Mouse (Mus musculus) neural tube, embryonic 10.5 days (tissue): ENCODE measurements around the gene Mcl1.
"Not testable (repeated sequence)": the region's sequence is repeated elsewhere in the genome, so short reads cannot be mapped to it uniquely, and the experiment has no call there.

Experiments
- DNase-seq: peaks from one replicate; pipeline ENCODE4 v3.0.0-alpha.2; 2017; ENCODE audit warnings: low spot score; ENCODE audit errors: extremely low spot score

Gene Mcl1

DNA sequence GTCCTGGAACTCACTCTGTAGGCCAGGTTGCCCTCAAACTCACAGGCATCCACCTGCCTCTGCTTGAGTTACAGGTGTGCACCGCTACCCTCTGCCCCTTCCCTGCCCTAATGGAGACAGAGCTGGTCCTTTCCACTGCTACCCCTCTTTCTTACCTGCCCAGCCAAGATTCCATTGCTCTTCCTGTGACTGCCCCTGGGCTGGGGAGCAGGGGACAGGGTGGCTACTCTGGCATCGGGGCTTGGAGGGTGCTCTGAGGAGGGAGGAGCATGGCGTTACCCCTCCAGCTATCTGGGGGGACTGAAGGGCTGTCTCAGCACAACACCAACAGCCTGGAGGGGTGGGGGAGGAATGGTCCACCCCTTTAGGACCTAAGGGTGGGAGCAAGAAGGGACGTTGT, 26.7 kb downstream of the Mcl1 start:
- DNase-seq: no peak

DNA sequence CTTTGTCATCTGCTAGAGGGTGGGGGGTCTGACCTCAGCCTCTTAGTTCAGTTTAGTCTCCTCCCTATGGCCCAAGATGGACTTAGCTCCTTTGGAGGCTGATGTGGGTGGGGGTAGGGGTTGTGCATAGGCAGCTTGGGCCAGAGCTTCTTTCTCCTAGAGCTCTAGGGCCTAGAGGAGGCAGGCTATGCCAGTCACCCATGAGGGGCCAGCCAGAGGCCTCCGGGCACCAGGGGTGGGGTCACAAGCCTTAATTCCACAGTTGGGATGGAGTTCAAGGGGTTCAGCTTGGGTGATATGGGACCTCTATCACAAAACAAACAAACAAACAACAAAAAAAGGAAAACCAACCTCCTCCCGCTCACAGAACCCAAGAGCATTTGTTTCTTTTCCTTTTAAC, 27.1 kb downstream of the Mcl1 start:
- DNase-seq: no peak

DNA sequence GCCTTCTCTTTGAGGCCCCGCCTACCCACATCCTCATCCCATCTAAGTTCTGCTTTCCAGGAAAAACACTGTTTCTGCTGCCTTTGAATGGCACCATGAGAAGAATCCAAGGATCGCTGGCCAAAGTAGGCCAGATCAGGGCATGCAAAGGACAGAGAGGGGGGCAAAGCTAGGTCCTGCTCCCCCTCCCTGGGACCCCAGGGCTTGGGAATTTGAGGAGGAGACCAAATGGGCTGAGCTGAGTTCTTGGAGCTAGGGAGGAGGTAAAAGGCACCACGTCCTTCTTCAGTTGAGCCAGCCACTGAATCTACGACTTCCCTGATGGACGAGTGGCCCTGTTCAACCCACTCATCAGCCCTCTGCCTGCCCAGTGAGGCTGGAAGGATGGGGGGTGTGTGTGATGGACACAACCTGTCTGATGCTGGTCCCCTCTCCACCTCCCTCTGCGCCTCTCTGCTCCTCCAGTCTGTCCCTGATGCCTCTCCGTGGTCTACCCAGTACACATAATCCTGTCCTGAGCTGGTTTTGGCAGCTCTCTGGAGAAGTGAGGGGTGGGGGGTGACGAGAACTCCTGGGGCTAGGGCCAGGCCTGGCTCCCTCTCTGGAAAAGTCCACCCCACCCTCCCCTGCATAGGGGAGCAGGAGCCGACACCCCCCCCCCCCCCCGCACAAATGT, 28.0 kb downstream of the Mcl1 start:
- DNase-seq: no peak

DNA sequence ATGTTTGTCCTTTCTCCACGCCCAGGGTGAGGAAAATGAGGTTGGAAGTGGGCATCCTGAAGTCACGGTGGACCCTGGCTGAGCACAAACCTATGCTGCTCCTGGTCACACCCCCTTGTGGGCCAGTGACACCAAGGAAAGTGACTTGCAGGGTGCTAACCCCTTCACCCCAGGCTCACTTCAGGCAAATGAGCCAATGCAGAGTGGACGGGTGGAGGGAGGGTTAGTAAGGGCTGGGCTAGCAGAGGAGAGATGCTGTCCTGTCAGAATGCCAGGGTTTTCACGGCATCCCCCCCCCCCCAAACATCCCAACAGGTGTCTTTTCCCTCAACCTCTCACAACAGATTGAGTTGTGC, 28.6 kb downstream of the Mcl1 start:
- DNase-seq: no peak

DNA sequence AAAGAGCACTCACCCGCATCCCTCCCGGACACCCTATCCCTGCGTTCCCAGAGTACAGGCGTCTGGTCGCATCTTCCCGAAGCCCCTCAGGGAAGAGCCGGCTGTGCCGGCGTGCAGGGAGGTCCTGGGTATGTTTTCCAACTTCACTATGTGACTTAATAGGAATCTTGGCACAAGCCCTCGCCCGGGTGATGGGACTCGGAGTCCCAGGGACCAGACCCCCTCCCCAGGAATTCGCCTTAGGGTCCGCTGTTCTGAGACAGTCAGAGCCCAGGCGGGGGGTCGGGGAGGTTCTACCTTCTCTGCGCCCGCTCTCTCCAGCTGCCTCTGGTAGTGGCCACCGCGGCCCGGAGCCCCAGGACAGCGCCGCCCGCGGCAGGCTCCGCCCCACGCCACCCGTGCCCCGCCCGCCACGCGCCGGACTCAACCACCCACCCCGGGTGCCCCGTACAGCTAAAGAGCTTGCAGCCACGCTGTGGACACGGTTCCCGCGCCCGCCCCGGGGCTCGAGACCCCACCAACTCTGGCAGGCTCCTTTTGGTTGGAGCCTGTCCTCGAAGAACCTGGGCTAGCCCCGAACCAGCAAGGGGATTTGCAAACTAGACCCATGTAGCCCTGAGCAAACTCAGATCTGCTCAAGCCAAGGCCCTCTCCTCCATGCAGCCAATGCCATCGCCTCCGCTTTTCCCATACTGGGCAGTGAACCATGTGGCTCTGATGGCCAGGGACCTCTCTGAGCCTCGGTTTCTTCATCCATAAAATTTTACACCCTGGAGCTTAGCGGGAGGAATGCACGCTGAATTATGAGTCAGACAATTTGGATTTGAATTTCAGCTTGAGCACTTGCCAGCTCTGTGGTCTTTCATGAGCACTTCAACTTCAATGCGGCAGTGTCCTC, 29.2 kb downstream of the Mcl1 start, which contains the start of gene Adamtsl4:
TSS of gene Adamtsl4 (minus strand) at position 394 of the 898 bp plus-strand sequence.
- peak; percentile 65 for DNase-seq

DNA sequence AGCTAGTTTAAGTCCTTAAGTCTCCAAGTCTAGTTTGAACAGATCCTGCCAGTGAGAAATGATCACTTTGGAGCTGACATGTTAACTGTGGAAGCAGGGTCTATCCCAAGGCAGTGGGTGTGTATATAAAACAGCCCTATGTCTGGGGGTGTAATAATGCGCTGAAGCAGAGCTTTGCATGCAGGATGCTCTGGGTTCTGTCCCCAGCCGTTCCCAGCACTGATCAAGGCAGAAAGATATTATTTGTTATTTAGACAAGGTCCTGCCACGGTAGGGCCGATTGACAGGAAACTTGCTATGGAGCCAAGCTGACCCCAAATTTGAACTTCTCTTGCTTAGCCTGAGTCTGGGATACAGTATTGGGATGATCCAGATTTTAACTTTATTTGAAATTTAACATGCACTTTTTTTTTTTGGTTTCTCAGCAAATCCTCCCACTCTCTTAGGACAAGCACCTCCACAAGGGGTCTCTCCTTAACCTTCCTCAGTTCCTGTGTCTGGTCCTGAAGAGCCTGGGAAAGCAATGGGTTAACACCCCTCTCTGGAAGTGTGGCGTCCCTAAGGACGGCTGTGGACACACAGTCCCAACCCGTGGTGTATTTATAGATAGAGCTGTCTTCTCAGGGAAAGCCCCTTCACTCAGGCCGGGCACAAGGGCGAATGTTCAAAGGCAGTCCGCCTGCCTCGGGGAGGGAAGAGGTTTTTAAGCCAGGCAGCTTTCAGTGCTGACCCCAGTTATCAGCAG, 30.8 kb downstream of the Mcl1 start:
- DNase-seq: no peak

DNA sequence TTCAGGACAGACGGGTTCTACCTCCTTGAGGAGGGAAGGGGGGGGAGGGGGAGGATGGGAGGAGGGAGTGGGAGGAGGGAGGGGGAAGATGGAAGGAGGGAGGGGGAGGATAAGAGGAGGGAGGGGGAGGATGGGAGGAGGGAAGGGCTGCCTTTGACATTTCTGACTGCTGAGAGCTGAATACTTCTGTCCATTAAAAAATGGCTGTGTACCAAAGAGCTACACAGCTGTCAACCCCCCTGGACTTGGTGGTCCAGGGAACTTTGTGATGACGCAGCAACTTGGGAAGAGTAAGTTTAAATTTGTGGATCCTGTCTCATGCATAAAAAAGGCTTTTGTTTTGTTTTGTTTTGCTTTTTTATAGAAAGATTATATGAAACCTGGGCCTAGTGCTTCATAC, 31.4 kb downstream of the Mcl1 start:
- no peak for DNase-seq

DNA sequence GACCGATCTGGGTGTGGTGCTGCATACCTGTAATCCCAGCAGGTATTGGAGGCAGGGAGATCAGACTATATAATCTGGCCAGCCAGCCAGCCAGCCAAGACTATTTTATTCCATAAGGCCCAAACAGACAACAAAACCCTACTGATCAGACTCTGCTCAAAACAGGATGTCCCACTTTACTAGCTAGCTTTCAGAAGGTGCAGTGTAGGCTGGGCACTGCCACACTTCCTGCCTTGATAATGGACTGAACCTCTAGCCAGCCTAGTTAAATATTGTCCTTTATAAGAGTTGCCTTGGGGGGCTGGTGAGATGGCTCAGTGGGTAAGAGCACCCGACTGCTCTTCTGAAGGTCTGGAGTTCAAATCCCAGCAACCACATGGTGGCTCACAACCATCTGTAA, 32.0 kb downstream of the Mcl1 start:
- DNase-seq: not testable (repeated sequence)

DNA sequence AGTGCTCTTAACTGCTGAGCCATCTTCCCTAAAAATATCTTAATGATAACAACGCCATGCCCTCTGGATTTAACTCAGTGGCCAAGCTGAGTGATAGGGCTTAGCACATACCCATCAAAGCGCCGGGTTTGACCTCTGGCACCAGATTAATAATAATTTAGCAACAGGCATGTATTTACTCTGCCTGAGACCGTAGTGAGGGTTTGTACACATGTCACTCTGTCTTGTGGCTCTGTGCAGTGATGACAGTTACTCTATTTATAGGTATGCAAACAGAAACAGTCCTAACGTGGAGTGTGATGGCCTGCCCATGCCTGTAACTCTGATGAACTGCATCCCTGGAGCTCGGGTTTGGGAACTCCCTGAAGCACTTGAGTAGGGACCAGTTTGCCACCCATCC, 34.1 kb downstream of the Mcl1 start:
- peak; percentile 11 for DNase-seq

DNA sequence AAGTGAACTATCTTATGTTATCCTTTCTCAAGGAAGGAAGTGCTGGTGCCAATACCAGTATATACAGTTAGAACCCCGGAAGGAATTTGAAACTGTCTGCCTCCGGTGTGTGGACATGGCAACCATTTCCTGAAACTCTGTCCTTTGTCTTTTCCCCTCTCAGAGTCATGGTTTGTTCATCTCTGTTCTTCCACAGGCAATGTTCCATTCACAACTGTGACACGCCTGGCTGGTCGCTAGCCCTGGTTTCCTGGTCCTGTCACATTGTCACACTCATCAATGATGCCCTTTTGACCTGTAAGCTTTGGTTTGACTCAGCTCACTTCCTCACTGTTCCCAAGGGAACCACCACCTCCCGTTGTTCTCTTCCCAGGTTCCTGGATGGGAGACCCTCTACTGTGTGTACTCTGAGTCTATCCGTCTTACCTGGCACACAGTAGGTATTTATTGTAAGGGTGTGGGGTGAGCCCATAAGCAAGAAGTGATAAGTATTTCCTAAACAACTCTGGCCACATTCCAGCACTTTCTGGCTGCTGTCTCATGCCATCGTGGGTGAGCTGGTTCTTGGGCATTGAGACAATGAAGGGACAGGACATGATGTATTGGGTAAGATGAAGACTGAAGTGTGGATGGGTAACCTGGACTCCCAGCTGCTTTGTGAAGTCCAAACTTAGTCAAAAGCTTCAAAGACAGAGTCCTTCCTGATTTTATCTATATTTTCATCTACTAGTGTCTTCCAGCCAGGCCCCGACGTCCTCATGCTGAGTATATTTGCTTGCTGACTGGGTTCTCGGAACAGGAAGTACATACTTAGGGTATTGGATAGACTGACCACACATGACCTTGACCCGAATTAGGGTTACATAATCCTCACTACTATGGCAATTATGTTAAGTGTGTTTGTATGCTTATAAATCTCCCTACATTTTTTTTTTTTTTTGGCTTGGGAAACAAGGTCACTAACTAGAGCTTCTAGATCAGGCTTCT, 35.5 kb downstream of the Mcl1 start:
- peak; percentile 15 for DNase-seq

DNA sequence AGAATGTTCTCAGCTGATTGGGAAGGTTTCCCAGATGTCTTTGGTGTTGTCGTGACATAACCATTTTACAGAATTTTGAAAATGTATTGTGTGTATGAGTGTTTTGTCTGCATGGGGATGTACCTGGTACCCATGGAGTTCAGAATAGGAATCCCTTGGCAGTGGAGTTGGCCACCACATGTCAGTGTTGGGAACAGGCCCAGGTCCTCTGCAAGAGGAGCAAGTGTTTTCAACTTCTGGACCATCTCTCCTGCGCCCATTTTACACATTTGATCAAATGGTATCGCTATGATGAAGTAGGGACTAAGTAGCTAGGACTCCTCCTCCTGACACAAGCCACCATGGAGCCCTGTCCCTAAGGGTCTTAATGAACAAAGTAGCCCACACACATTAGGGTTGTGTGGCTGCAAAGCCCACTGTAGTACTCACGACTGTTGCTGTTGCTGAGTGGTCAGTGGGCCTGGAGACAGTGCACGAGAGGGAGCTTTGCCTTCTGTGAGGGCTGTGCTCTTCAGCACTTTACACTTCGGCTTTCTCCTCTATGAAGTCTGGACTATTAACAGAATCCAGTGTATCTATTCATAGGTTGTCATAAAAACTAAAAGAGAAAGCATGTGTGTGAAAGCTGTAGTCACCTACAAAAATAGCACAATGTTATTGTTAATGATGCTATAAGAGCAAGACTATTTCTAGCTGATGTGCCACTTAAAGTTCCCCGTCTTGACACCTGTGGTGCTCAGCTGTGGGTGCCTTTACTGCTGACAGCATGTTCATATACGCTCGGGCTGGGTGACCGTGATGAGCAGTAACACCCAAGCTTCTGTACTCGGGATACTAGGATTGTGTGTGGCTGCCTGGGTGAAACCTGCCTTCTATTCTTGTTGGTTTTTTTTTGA, 36.5 kb downstream of the Mcl1 start:
- no peak for DNase-seq

DNA sequence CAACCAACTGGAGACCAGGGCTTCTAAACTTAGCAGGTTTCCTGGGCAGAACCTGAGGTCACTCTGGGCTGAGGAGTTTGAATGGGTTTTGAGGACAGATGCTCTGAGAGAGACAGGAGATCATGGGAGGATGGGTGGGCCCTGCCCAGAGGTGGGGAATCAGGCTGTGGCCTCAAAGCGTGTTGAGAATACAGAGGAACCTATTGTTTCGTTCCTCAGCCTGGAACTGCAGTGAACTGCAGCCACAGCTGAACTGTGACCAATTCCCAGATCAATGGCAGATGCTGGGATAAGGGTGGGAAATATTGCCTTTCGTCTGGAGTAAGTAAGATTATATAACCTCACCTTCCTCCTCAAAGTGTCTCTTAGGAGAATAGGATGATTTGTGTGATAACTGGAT, 37.2 kb downstream of the Mcl1 start:
- DNase-seq: no peak

DNA sequence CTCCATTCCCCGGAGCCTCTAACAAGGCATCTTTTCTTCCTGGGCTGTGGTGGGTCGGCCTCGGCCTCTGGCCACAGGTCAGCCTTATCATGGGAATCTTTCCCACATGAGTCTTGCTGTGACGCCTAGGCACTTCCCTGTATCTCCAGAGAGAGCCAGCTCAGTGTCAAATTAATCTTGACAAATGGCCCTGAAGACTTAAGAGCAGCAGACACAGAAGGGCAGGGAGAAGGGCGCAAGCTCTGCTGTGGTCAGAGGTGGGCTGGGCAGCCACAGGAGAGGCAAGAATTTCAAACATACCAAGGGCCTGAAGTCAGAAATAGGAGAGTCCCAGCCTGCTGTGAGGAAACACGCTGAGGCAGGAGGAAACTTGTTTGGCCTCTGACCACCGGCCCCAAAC, 37.8 kb downstream of the Mcl1 start:
- DNase-seq: peak; percentile 42

DNA sequence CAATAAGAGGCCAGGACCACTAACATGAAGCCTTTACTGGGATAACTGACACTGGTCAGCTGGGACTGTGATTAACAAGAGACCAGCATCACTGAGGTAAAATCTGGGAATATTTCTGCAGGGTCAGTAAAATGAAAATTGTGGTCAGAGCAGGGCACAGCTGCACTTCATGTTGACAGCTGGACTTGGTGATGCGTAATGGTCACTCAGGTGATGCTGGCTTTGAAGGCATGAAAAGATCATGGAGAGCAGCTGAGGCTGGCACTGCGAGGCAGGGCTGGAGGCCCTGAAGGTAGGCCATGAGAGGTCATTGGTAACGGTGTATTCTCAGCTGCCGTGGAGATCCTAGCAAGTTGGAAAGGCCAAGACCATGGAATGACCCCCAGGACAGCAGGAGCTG, 39.7 kb downstream of the Mcl1 start:
- DNase-seq: peak; percentile 12

DNA sequence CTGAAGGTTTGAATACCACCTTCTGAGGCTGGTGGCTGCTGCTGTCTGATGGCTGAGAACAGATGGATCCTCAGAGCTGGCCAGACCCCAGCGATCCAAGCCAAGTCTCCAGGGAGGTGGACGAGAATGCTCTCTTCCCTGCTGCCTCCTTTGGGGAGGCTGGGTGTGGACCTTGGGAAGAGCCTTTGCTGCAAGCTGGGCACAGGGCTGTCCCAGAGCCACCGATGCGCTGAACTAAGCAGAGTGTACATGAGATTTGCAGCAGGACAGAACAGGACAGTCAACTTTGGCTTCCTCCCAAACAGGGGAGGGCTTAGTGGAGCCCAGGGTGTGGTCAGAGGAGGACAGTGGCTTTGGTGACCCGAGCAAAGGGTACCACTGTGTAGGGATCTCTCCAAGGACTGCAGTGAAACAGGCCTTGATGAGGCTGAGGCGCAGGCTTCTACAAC, 41.7 kb downstream of the Mcl1 start:
- no peak for DNase-seq

DNA sequence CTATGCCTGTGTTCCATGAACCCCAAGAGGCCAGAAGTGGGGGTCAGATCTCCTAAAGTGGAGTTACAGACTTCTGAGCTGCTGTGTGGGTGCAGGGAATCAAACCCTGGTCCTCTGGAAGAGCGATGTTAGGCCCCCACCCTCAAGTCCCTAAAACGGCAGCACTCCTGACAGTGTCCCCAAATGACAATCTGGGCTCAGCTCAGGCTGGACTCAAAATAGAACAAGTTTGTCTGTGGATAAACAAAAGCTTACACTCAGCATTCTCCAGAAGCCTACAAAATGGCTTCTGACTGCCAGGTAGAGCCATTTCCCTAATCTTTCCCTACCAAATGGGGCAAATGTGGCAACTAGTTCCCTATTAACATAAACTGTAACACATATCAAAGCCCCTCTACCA, 42.5 kb downstream of the Mcl1 start:
- no peak for DNase-seq

DNA sequence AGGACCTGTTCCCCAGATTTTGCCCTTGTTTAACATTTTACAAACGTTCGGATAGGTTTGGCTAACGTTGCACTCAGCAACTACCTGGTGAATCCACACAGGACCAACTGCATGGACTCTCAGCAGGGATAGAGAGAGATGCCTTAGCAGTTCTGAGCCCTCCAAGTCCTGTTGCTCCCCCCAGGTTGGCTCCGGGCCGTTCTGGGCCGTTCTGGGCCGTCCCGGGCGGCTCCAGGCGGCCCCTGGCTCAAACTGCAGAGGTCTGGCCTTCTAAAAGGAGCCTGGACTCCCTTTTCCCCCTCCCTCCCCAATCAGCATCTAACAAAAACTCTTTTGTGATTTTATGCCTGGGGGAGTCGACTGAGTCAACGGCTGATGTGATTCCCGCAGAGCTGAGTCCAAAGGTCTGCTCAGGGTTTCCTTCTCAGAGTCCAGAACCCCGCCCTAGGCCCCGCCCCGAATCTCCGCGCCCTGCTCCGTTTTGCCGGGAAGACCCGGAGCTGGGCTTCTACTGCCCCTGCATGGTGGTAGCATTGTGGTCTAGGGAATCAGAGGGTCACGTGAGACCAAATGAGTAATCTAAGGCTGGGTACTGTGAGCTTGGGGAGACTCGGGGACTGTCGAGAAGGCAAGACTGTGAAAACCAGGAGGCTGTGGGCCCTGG, 43.4 kb downstream of the Mcl1 start:
- DNase-seq: peak; percentile 83

DNA sequence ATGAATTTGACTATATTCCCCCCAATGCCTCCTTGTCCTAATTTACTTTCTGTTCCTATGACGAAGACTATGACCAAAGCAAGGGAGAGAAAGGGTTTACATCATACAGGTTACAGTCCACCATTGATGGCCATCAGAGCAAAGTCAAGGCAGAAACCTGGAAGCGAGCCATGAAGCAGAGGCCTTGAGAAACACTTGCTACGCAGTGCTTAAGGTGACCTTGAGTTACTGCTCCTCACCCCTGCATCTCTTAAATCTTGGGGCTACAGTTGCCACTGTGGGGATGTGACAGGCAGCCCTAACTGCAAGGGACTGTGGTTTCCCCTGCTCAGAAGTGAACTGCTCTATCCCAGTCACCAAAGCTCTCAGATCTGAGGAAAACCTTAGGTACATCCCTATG, 44.7 kb downstream of the Mcl1 start:
- DNase-seq: no peak

DNA sequence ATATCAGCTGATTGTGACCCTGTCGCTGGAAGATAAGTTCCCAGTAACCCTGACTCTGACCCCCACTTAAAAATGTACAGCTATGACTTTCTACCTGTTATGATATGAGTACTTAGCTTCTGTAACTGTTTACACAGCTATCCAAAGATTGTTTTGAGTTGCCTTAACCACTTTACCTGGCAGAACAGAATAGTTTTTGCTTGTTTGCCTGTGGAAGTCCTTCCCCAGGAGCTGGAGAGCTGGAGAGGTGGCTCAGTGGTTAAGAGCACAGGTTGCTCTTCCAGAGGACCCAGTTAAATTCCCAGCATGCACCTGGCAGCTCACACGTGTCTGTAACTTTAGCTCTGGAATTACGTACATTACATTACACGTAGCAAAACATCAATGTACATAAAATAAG, 46.0 kb downstream of the Mcl1 start:
- DNase-seq: no peak
